Mouse (Mus musculus) ovary, postnatal 36 days (tissue): ENCODE results near the gene Anapc7.
"Not testable (repeated sequence)": the region's sequence is repeated elsewhere in the genome, so short reads cannot be mapped to it uniquely, and the experiment has no call there.

Experiments
- DNase-seq: peaks from one replicate; pipeline ENCODE4 v3.0.0; 2022; ENCODE audit warnings: low spot score, mixed read lengths

Anapc7 gene

DNA sequence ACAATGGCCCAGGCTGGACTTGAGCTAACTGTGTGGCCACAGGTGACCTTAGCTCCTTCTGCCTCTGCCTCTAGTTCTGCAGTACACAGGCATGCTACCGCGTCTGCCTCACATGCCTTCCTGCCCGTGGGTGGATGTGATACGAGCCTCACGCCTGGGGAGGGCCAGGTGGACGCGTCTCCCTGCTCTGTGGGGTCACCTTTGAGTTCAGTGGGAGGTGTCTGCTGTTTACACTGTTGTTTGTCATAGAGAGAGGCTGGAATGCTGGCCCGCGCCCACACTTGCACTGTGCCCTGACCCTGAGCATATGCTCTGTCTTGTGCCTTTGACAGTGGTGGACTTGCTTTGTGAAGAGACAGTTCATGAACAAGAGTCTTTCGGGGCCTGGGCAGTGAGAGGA is 16.0 kb upstream of the Anapc7 start:
- no peak for DNase-seq

DNA sequence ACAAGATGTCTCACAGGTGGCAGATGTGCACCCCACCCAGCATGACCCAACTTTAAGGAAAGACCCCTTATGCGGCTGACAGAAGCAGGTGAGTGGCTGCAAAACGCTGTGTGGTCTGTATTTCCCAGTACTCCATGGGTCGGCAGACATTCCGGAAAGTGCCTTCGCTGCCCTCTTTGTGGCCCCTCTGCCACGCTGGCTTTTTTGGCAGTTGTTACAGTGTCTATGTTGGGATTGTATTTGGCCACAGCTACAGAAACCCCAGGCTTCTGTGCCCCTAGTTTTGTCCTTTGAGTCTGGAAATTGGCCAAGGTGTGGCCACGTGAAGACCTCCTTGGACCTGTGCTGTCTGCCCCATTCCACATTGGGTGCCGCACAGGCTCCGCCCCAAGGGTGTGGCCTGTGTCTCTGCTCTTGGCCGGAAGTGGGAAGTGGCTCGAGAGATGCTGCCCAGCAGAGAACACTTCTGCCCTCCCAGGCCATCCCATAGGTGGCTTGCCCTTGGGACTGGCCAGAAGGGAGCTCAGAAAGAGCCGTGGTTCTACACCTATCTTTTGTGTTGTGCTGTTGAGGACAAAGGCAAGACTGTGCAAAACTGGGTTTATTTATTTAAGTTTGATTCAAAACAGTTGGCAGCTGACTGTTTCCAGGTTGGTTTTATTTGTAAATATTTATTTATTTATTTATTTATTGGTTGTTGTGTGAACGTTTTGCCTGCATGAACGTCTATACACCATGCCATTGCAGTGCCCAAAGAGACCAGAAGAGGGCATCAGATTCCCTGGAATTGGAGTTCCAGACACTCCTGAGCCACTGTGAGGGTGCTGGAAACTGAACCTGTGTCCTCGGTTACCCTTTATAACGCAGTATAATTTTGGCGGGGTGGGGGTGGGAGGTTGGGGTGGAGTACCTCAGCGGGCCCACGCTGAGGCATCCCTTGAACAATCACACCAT is 11.5 kb upstream of the Anapc7 start:
- DNase-seq: no peak

DNA sequence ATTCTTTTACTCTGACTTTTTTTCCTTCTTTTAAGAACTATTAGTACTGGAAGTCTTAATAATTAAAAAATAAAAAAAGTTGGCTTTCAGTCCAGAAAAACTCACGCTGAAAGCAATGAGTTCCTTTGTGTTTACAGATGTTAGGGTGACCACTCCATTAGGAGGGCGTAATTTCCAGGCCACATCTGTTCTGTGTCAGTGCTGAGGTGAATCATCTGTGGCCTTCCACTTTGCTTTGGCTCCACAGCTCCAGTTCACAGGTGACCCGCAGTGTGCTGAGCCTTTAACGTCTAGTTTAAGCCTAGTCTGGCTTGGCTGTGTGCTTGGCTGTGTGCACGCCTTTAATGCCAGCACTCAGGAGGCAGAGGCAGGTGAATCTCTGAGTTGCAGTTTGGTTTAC is 9.6 kb upstream of the Anapc7 start:
- DNase-seq: no peak

DNA sequence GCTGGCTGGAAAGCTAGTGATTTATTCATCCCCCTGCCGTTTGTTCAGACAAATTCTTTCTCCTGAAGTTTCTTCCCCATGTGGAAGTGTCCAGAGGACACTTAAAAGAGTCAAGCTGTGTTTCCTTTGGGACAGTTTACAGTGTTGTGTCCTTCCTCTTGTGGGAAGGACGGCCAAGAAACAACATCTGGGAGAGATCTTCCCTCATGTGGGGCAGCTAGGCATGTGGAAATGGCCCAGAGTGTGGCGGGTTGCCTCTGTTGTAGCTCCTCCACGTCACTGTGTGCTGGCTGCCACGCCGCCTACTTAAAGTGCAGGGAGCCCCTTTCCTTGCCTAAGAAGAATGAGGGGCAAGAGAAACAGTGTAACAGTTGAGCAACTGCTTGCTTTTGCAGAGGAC is 8.7 kb upstream of the Anapc7 start:
- no peak for DNase-seq

DNA sequence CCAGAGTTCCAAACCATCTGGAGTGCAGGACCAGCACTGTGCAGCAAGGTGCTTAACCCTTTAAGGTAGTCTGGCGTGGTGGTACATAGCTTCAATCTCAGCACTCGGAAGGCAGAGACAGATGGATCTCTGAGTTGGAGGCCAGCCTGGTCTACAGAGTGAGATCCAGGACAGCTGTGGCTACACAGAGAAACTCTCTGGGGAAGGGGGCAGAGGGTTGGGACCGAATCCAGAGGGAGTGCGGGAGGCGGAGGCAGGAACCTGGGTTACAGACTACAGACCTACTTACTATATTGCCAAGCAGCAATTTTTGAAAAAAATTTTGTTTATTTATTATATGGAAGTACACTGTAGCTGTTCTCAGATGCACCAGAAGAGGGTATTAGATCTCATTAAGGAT is 7.1 kb upstream of the Anapc7 start:
- DNase-seq: no peak

DNA sequence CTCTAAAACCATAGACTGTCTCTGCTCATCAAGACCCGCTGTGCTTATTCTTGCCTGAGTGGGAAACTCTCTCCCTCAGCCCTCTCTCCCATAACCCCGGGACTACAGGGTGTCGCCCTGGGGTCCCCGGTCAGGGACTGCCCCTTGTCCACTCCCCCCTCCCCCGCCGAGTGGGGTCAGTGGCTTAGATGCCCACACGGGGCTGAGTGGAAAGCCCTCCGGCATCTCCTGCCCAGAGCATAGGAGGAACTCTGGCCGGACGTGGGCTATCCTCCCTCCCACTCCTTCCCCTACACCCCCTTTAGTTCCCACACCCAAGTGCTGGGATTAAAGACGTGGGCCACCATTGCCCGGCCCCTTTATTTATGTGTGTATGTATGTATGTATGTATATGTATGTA is 6.0 kb upstream of the Anapc7 start:
- DNase-seq: no peak

DNA sequence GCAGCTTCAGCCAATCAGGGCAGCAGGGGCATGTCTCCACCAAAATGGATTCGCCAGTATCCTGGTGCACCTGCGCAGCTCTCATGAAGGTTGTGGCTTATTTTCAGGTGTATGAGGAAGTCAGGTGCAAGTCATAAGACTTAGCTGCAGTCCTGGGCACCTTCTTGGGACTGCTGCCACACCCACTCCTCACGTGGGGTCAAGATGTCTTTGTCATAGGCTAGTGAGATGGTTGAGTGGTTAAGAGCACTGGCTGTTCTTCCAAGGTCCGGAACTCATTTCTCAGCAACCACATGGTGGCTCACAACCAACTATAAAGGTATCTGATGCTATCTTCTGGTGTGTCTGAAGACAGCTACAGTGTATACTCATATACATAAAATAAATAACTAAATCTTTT is 817 bp upstream of the Anapc7 start:
- not testable (repeated sequence) for DNase-seq

DNA sequence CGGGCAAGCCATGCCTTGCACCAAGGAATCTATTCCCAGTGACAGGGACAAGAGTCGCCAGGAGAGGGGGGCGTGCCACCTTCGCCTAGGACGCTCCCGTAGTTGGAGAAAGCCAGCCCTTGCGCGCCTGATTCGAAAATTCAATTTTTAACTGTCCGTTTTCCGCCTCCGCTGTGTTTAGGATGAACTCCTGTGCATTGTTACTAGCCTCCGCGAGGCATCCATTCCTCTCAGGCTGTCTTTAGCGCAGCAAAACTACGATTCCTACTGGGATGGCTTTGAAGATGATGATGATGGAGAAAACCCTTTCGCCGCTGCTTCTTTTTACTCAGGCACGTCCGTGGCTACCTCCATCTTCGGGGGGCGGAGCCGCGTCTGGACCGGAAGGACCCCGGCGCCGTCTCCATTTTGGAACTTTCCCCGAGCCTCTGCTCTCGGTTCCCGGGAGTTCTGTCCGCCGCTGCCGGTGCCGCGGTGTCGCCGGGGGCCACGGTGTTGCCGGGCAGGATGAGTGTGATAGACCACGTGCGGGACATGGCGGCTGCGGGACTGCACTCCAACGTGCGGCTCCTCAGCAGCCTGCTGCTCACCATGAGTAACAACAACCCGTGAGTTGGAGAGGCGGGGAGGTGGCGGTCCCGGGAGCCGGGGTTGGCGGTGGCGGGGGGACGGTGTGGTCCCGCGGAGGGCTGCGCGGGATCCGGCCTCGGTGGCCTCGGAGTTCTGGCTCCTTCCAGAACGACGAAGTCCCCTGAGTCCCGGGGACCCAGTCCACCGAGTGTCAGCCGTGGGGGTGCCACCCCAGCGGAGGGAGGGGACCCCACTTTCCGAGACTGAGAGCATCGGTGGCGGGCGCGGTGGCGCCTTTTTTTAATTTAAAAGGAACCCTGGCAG is 825 bp downstream of the Anapc7 start:
- peak; percentile 90 for DNase-seq

DNA sequence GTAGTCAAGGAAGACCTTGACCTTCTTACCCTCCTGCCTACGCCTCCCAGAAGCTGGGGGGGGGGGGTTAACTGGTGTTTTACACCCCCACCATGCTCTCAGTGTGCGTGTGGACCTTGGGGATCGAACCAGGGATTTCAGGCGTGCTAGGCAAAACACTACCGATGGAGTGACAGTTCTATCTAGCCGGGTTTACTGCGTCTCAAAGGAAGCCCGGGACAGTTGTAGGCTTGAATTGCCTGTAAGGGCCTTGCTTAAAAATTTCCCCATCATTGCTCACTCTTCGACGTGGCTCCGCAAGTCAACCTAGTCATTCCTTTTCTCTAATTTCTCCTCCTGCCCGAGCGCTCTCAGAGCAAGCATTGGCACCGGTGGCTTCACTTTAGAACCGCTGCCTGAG is 1.6 kb downstream of the Anapc7 start:
- DNase-seq: no peak

DNA sequence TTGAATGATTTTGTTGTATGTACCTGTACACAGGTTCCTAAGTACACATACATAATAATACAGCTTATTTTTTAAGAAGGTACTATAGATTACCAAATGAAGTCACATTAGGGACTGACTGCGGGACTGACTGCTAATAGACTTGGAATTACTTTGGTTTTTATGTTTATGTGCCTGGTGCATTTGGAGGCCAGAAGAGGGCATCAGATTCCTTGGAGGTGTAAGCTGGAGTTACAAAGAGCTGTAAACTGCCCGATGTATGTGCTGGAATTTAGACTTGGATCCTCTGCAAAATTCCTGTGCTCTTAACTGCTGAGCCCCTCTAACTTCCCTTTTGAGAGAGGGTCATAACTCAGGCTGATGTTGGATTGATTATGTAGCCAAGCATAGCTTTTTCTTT is 4.1 kb downstream of the Anapc7 start:
- no peak for DNase-seq

DNA sequence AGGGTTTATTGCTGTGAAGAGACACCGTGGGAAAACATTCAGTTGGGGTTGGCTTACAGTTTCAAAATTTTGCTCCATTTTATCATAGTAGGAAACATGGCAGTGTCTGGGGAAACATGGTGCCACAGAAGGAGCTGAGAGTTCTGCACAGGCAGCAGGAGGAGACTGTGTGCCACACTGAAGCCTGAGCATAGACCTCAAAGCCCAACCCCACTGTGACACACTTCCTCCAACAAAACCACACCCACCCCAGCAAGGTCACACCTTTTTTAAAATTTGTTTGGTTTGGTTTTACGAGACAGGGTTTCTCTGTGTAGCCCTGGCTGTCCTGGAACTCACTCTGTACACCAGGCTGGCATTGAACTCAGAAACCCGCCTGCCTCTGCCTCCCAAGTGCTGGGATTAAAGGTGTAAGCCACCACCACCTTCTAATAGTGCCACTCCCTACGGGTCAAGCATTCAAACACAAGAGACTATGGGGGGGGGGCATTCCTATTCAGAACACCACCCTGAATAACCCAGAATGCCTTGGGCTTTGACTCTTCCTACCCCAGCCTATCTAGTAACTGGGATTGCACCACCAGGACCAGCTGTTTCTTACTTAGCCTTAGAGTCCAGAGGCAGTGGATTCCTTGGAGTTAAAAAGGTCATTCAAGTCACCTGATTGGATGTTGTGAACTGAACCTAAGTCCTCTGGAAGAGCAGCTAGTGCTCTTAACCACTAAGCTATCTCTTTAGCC is 8.7 kb downstream of the Anapc7 start:
- DNase-seq: no peak

DNA sequence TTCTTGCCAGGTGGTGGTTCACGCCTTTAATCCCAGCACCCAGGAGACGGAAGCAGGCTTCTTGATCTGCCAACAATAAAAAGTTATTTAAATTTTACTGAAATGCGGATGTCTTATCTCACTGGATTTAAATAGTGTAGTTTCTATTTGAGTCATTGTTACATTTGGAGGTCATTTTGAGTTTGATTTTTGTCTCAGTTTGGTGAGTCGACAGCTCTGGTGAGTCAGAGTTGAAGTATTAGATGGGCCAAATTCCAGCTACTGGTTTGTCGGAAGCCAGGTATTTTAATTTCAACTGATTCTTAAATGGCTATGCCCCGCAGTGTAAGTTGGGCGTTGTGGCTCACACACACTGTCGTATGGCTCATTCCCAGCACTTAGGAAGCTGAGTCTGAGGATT is 9.7 kb downstream of the Anapc7 start:
- no peak for DNase-seq

DNA sequence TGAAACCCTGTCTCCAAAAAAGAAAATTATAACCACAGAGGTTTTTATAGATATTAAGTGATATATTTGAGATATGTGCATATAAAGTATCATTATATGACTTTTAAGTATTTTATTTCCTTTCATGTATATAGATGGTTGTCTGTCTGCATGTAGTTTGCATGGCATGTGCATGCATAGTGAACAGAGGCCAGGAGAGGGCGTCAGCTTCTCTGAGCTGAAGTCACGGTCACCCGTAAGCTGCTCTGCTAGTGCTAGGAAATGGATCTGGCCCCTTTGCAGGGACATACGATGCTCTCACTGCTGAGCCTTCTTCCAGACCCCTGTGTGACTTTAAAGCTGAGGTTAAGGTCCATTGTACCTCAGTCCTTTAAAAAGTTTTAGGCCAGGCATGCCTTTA is 13.0 kb downstream of the Anapc7 start:
- DNase-seq: no peak

DNA sequence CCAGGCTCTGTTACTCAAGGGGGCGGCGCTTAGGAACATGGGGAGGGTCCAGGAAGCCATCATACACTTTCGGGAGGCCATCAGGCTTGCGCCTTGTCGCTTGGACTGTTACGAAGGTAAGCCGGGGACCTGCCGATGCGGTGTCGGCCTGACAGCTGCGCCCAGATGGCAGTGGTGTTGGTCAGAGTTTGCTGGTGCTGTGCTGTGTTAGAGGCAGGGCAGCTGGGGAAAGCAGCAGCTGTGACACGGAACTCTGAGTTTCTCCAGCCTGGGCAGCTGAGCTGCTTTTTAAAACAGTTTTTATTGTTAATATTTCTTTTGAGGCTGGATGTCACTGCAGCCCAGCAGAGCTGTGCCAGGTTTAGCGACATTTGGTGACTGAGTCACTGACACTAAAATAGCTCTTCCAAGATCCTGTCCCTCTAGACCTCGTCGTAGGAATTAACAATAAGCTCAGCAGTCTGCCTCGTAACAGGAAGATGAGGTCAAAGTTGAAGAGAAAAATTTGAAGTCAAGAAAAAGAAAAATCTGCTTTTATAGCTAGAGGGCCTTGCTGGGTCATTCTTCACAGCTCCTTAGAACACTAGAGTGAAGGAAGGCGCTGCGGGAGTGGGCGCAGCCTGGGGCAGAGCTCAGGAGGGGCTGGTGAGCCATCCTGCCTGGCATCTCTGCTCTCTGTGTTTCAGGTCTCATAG is 18.1 kb downstream of the Anapc7 start:
- no peak for DNase-seq

DNA sequence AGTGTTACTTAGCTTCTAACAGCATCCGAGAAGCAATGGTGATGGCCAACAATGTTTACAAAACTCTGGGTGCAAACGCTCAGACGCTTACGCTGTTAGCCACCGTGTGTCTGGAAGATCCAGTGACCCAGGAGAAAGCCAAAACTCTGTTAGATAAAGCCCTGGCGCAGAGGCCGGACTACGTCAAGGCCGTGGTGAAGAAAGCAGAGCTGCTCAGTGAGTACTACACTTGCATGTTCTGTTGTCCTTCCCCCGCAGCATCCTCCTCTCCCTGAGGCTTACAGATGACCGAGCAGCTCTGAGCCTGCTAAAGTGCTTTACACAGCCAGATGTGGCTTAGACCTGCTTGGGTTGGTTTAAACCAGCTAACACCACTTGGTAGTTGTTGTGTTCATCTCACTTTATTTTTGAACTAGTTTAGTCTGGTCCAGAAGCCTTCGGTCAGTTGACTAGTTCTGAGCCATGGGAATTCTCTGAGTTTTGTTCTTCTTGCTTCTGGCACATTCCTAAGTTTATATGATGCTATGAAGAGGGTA is 18.7 kb downstream of the Anapc7 start:
- DNase-seq: peak; percentile 61

DNA sequence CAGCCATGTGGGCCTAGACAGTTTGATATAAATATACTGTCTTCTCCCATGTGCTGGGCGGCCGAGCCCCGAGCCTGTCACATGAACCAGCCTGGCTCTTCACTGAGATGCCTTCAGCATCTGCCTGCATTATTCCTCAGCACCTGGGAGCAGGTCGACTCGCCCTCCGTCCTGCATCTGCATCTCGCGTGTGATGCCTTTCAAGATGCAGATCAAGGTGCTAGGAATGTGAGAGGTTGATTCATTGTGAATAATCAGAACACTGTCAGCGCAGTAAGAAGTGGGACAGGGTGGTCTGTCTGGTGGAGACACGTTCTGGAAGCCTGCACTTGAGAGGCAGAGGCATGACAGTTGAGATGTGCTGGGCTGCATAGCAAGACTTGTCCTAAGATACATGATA is 23.0 kb downstream of the Anapc7 start:
- no peak for DNase-seq

DNA sequence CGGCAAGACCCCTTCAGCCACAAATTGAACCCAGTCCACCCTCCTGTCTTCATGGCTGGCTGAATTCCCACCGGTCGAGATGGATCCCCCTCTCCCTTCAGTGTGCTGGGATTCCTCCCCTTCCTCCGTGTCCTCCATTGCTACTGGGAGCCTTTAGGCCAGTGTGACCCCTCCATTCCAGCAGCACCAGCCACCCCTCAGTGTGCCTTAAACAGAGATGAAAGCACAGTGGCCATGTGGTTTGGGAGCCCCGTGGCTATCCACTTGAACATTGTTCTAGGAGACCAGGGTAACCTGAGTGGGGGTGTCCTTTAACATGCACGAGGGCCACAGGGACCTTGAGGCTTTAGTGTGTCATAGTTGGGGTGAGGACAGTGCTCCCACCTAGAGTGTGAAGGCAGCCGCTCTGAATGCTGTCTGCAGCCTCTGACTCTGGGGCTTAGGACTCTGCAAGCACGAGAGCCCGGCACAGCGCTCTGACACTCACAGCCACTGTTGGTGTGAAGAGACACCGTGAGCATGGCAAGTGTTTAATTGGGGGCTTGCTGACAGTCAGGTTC is 23.6 kb downstream of the Anapc7 start:
- DNase-seq: no peak

DNA sequence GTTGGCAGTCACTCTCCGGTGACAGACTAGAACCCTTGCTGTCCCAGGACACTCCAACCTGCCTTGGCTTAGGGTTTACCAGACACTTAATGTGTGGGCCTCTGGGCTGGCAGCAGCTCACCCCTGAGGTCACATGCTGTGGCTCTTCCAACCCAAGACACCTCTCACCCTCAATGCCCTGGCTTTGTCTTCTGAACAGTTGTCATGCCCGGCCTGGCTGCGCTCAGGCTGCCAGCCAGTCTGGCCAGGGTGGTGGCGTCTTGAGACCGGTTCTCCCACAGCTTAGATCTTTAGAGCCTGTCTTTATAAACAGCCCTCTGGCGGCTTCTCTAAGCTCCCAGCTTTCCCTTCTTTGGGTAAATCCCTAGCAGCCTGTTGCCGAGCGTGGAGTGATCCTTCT is 26.4 kb downstream of the Anapc7 start:
- DNase-seq: no peak

DNA sequence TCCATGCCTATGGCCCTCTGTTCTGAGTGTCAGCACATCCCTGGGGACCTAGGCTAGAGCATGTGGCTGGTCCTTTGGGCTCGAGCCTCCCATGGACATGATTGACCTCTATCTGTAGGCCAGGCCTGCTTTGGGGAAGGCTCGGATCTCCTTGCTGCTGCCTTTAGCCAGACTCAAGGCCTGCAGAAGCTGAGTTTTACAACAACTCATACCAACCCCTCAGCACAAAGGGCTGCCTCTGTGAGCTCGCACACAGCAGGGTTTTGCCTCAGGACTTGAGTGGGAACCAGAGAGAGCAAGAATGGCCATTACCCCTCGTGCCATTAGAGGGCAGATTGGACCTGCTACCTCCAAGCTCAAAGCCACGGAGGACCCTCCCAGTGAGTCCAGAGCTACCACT is 27.4 kb downstream of the Anapc7 start:
- DNase-seq: no peak

DNA sequence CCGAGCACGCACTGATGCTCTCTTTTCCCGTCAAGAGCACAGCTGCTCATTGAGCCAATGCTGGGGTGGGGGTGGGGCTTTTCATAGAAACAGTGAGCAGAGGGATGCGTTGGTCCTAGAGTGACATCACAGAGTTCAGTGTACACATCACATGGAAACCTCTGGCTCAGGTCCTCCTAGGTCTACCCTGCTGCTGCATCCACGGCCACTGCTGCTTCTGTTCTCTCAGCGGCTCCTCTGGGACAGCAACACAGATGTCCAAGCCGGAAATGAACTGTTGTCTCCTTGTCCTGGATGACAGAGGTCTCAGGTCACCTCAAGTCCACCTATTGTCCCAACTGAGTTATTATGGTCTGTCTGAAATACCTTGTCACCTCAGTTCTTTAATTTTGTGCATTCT is 28.5 kb downstream of the Anapc7 start:
- no peak for DNase-seq

DNA sequence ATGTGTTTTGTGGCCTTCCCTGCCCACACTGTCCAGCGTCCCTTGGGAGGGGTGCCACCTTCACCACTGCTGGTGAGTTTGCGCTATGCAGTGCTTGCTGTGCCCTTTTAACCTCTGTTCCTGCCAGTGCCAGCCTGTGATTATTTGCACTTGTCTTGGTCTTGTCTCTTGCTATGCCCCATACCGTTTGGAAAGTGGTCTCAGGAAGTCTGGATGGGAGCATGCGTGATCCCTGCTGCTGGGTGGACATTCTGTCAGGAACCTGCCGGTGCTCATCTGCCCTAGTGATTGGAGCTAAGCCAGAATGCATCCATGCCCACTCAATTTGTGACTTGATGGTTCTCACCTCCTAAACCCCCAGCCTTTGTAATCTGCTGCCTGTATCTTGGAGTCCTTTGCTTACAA is 29.4 kb downstream of the Anapc7 start:
- no peak for DNase-seq
